Mouse (Mus musculus) olfactory bulb, adult 2 months (tissue): ENCODE measurements around the gene Il18r1.

ENCODE experiments used
- CTCF ChIP-seq: fragments of 200-500 bp; IDR thresholded peaks from 2 replicates; pipeline ENCODE4 v1.5.1; 2012; ENCODE audit warnings: low read depth, mild to moderate bottlenecking, low read length, moderate library complexity; ENCODE audit not compliant: insufficient read depth
- POLR2A ChIP-seq: fragments of 200-500 bp; IDR thresholded peaks from 2 replicates; pipeline ENCODE4 v1.6.1; 2012; ENCODE audit warnings: mild to moderate bottlenecking, low read depth, low read length, moderate library complexity; ENCODE audit not compliant: insufficient read depth

DNA sequence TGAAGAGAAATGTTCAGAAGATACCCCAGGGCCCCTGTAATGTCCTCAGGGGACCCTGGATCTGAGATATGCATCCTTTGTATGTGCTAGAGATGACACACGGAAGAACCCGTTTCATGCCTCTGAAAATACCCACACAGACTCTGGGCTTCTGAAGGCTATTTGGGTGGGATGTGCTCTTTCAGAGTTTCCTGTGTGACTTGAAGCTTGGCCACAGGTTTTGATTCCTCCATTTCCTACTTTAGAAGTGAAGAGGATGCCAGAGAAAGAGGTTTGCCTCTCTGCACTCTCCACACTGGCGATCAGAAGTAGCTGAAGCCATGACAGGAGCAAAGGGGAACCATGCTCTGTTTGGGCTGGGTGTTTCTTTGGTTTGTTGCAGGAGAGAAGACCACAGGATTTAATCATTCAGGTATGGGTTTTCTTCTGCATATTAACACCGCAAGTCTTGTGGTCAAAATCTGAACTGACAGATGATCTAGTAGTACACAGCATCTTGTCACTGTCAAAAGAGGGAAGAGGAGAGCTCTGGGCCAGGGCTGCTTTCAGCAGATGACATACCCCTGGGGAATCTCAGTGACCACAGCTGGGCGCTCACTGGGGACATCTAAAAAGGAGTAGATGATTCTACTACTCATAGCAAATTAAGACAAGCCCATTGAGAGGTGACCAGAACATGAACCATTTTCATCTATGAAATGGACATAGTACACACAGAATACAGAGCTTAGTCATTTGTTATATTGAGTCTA lies 58.8 kb downstream of the Il18r1 start:
- TF ChIP-seq CTCF (no peak), POLR2A (no peak)
